Mouse (Mus musculus): Measurements from ENCODE around the gene Hist1h3b. TPM values are rescaled to one million over a fixed set of nuclear protein-coding genes. Genes with fewer than 3 reads are reported as not detected.
"Not testable (repeated sequence)": the region's sequence is repeated elsewhere in the genome, so short reads cannot be mapped to it uniquely, and the experiment has no call there.

Gene Hist1h3b
- polyA plus RNA-seq, 1 experiment from 2014 or later: 0.51 TPM

GRCm38 (mm10) chr13:23742007-23742406 is 10.1 kb upstream of the Hist1h3b start:
- H3K27me3 ChIP-seq (ENCODE audit: control insufficient read depth, insufficient read depth, low read length): no peaks in the 10 kb centered on the region
- H3K4me3 ChIP-seq (ENCODE audit: low read depth, low read length): no peak overlapping the region
- H3K4me2 ChIP-seq (ENCODE audit: low read depth, low read length): no peak overlapping the region
- no peaks in the 10 kb centered on the region for H3K36me3 ChIP-seq (ENCODE audit: control insufficient read depth, insufficient read depth, low read length)
- no peak for ATAC-seq (ENCODE audit: low read depth)
- H3K9me3 ChIP-seq (ENCODE audit: control insufficient read depth, low read length): no peaks in the 10 kb centered on the region
- H3K4me1 ChIP-seq (ENCODE audit: control insufficient read depth, insufficient read depth, low read length): peaks cover 11% of the 10 kb centered on the region
- H3K27ac ChIP-seq (ENCODE audit: low read depth, low read length): no peak overlapping the region
- H3K9ac ChIP-seq (replicated peaks; ENCODE audit: low read depth, low read length): no peak overlapping the region

- no peak for ATAC-seq (ENCODE audit: low read depth)
- Histone ChIP-seq H3K36me3 (ENCODE audit: control insufficient read depth, insufficient read depth, low read length) (no peaks in the 10 kb centered on the region), H3K27ac (ENCODE audit: low read depth, low read length) (no peak overlapping the region), H3K9me3 (ENCODE audit: control insufficient read depth, low read length) (no peaks in the 10 kb centered on the region), H3K4me3 (ENCODE audit: low read depth, low read length) (no peak overlapping the region), H3K4me1 (ENCODE audit: control insufficient read depth, insufficient read depth, low read length) (peaks cover 20% of the 10 kb centered on the region), H3K9ac (replicated peaks; ENCODE audit: low read depth, low read length) (no peak overlapping the region), H3K27me3 (ENCODE audit: control insufficient read depth, insufficient read depth, low read length) (no peaks in the 10 kb centered on the region), H3K4me2 (ENCODE audit: low read depth, low read length) (no peak overlapping the region)
- 84% methylated on average over 5 of the region's 5 CpGs for WGBS
Observed at GRCm38 (mm10) chr13:23743215-23743614, 8.9 kb upstream of the Hist1h3b start.

GRCm38 (mm10) chr13:23743963-23744362 is 8.1 kb upstream of the Hist1h3b start:
- Histone ChIP-seq H3K36me3 (ENCODE audit: control insufficient read depth, insufficient read depth, low read length) (no peaks in the 10 kb centered on the region), H3K9me3 (ENCODE audit: control insufficient read depth, low read length) (no peaks in the 10 kb centered on the region), H3K4me3 (ENCODE audit: low read depth, low read length) (no peak overlapping the region), H3K27ac (ENCODE audit: low read depth, low read length) (no peak overlapping the region), H3K4me1 (ENCODE audit: control insufficient read depth, insufficient read depth, low read length) (peaks cover 20% of the 10 kb centered on the region), H3K27me3 (ENCODE audit: control insufficient read depth, insufficient read depth, low read length) (no peaks in the 10 kb centered on the region), H3K9ac (replicated peaks; ENCODE audit: low read depth, low read length) (no peak overlapping the region), H3K4me2 (ENCODE audit: low read depth, low read length) (no peak overlapping the region)
- 58% methylated on average over 4 of the region's 4 CpGs for WGBS
- no peak for ATAC-seq (ENCODE audit: low read depth)

- Histone ChIP-seq H3K9me3 (ENCODE audit: control insufficient read depth, low read length) (no peaks in the 10 kb centered on the region), H3K4me2 (ENCODE audit: low read depth, low read length) (peak overlapping the region; percentile 70), H3K27ac (ENCODE audit: low read depth, low read length) (no peak overlapping the region), H3K36me3 (ENCODE audit: control insufficient read depth, insufficient read depth, low read length) (no peaks in the 10 kb centered on the region), H3K9ac (replicated peaks; ENCODE audit: low read depth, low read length) (no peak overlapping the region), H3K4me1 (ENCODE audit: control insufficient read depth, insufficient read depth, low read length) (peaks cover 17% of the 10 kb centered on the region), H3K4me3 (ENCODE audit: low read depth, low read length) (peak overlapping the region; percentile 31; the same call in 1 of the 2 replicates), H3K27me3 (ENCODE audit: control insufficient read depth, insufficient read depth, low read length) (no peaks in the 10 kb centered on the region)
- no peak for ATAC-seq (ENCODE audit: low read depth)
- under 1% methylated on average over 13 of the region's 36 CpGs for WGBS
Observed at GRCm38 (mm10) chr13:23744421-23745380, 7.4 kb upstream of the Hist1h3b start.

GRCm38 (mm10) chr13:23745381-23746161 is 6.5 kb upstream of the Hist1h3b start, which contains the start of gene Hist1h3c:
TSS of gene Hist1h3c (minus strand) at chr13:23745602.
- peak within 1 kb of the TSS; percentile 91 for H3K27ac ChIP-seq (ENCODE audit: low read depth, low read length)
- no peaks in the 10 kb centered on the region for H3K27me3 ChIP-seq (ENCODE audit: control insufficient read depth, insufficient read depth, low read length)
- H3K4me2 ChIP-seq (ENCODE audit: low read depth, low read length): peak within 1 kb of the TSS; percentile 70
- H3K4me3 ChIP-seq (ENCODE audit: low read depth, low read length): peak within 1 kb of the TSS; percentile 31
- peak; percentile 74 for ATAC-seq (ENCODE audit: low read depth)
- H3K36me3 ChIP-seq (ENCODE audit: control insufficient read depth, insufficient read depth, low read length): no peaks in the 10 kb centered on the region
- peak within 1 kb of the TSS; percentile 29 for H3K9ac ChIP-seq (replicated peaks; ENCODE audit: low read depth, low read length)
- no peaks in the 10 kb centered on the region for H3K9me3 ChIP-seq (ENCODE audit: control insufficient read depth, low read length)
- 1% methylated on average over 21 of the region's 28 CpGs for WGBS
- H3K4me1 ChIP-seq (ENCODE audit: control insufficient read depth, insufficient read depth, low read length): peaks cover 12% of the 10 kb centered on the region

- WGBS: under 1% methylated on average over 41 of the region's 58 CpGs
Observed at GRCm38 (mm10) chr13:23746201-23747080, 5.6 kb upstream of the Hist1h3b start, which contains the start of gene Hist1h2bb. TSS of gene Hist1h2bb (plus strand) at chr13:23746734.

GRCm38 (mm10) chr13:23747081-23747891 is 4.8 kb upstream of the Hist1h3b start:
- peak overlapping the region; percentile 91; the same call in 1 of the 2 replicates for H3K27ac ChIP-seq (ENCODE audit: low read depth, low read length)
- peak overlapping the region; percentile 70 for H3K4me2 ChIP-seq (ENCODE audit: low read depth, low read length)
- H3K9me3 ChIP-seq (ENCODE audit: control insufficient read depth, low read length): no peaks in the 10 kb centered on the region
- no peaks in the 10 kb centered on the region for H3K27me3 ChIP-seq (ENCODE audit: control insufficient read depth, insufficient read depth, low read length)
- H3K9ac ChIP-seq (replicated peaks; ENCODE audit: low read depth, low read length): 0 out of 2 replicates have a peak overlapping the region, but pooled peaks have one; percentile 35
- 2% methylated on average over 11 of the region's 13 CpGs for WGBS
- no peaks in the 10 kb centered on the region for H3K36me3 ChIP-seq (ENCODE audit: control insufficient read depth, insufficient read depth, low read length)
- peaks cover 15% of the 10 kb centered on the region for H3K4me1 ChIP-seq (ENCODE audit: control insufficient read depth, insufficient read depth, low read length)
- peak overlapping the region; percentile 31 for H3K4me3 ChIP-seq (ENCODE audit: low read depth, low read length)
- ATAC-seq (ENCODE audit: low read depth): peak; percentile 3; the same call in 1 of the 2 replicates

More at GRCm38 (mm10) chr13:23746201-23747080, 5.6 kb upstream of the Hist1h3b start, which contains the start of gene Hist1h2bb:
- H3K27ac ChIP-seq (ENCODE audit: low read depth, low read length): peak within 1 kb of the TSS; percentile 91
- not testable (repeated sequence) for H3K36me3 ChIP-seq (ENCODE audit: control insufficient read depth, insufficient read depth, low read length); H3K27me3 ChIP-seq (ENCODE audit: control insufficient read depth, insufficient read depth, low read length); H3K9me3 ChIP-seq (ENCODE audit: control insufficient read depth, low read length)
- peak within 1 kb of the TSS; percentile 31 for H3K4me3 ChIP-seq (ENCODE audit: low read depth, low read length)
- peak within 1 kb of the TSS; percentile 70 for H3K4me2 ChIP-seq (ENCODE audit: low read depth, low read length)
- H3K9ac ChIP-seq (replicated peaks; ENCODE audit: low read depth, low read length): peak within 1 kb of the TSS; percentile 35
- peak; percentile 92 for ATAC-seq (ENCODE audit: low read depth)
- H3K4me1 ChIP-seq (ENCODE audit: control insufficient read depth, insufficient read depth, low read length): peaks cover 12% of the 10 kb centered on the region

All from neural tube, embryonic 14.5 days (tissue).